Mouse (Mus musculus) bone marrow macrophage, adult 2 months (primary cell): ENCODE data around the gene Smg5.

Experiments
- CTCF ChIP-seq: IDR thresholded peaks from 2 replicates; pipeline ENCODE4 v1.5.1; 2012; ENCODE audit warnings: low read depth, mild to moderate bottlenecking, low read length, moderate library complexity
- POLR2A ChIP-seq: IDR thresholded peaks from 2 replicates; pipeline ENCODE4 v1.6.1; 2012; ENCODE audit warnings: mild to moderate bottlenecking, low read depth, low read length, borderline replicate concordance

DNA sequence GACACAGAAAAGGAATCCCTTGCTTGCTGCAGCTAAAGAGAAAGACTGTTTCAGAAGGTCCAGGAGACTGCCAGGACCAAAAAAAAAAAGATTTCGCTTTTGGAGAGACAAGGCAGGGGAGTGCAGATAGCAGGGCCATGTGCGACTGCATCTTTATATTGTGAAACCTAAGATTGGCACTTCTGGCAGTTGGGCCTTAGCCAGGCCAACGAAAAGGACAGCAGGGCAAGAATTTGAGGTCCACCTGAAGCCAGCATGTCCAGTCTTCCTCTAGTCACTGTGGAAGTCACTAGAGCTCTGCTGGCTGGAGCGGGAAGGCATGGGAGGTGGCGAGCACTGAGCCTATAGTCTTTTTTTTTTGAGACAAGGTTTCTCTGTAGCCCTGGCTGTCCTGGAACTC lies 72.9 kb downstream of the Smg5 start:
- TF ChIP-seq POLR2A (no peak), CTCF (no peak)
